Mouse (Mus musculus) bone marrow macrophage, adult 2 months (primary cell): ENCODE measurements around the gene Barx1.

Source experiments
- CTCF ChIP-seq: IDR thresholded peaks from 2 replicates; pipeline ENCODE4 v1.5.1; 2012; ENCODE audit warnings: low read depth, mild to moderate bottlenecking, low read length, moderate library complexity
- POLR2A ChIP-seq: IDR thresholded peaks from 2 replicates; pipeline ENCODE4 v1.6.1; 2012; ENCODE audit warnings: mild to moderate bottlenecking, low read depth, low read length, borderline replicate concordance

GRCm38 (mm10) chr13:48637706-48638105 lies 25.1 kb upstream of the Barx1 start:
- no peak for TF ChIP-seq CTCF
- TF ChIP-seq POLR2A, result no peak
